Mouse (Mus musculus) C2C12 (cell line): Measurements from ENCODE around the gene Atp6v1d.

Source experiments
- CTCF ChIP-seq: IDR thresholded peaks from one replicate; pipeline ENCODE4 v1.5.1; 2011; ENCODE audit not compliant: control insufficient read depth, insufficient read depth, insufficient read length
- MAX ChIP-seq: IDR thresholded peaks from one replicate; pipeline ENCODE4 v1.6.1; 2011; ENCODE audit warnings: mild to moderate bottlenecking, control low read depth

- no peak for TF ChIP-seq CTCF
- no peak for TF ChIP-seq MAX
Observed at GRCm38 (mm10) chr12:78908081-78908605, 46.7 kb upstream of the Atp6v1d start.
